Mouse (Mus musculus) liver, embryonic 11.5 days (tissue): ENCODE results near the gene Cnga3. TPM values are rescaled to one million over a fixed set of nuclear protein-coding genes. Genes with fewer than 3 reads are reported as not detected.

Experiments
- ATAC-seq: fragments of 200-750 bp; cut with Nextera tagmentation; replicated peaks from 2 replicates; pipeline ENCODE4 v1.8.0; 2017; ENCODE audit warnings: moderate number of reproducible peaks, mild to moderate bottlenecking, moderate TSS enrichment, moderate library complexity; ENCODE audit not compliant: low FRiP score
- DNase-seq: peaks from one replicate; pipeline ENCODE4 v3.0.0-alpha.2; 2017; ENCODE audit warnings: low spot score
- H3K27ac ChIP-seq: fragments of 300-500 bp; sonication (generic); 2 replicates; pipeline ENCODE4 v1.5.1; 2014; ENCODE audit warnings: mild to moderate bottlenecking, low read depth, low read length, control low read depth
- H3K27me3 ChIP-seq: fragments of 300-500 bp; sonication (generic); replicated peaks from 2 replicates; pipeline ENCODE4 v1.6.1; 2014; ENCODE audit warnings: low read length, mixed read lengths; ENCODE audit not compliant: control insufficient read depth, insufficient read depth
- H3K36me3 ChIP-seq: fragments of 300-500 bp; sonication (generic); 2 replicates; pipeline ENCODE4 v1.6.1; 2014; ENCODE audit warnings: mild to moderate bottlenecking, low read length, moderate library complexity, mixed read lengths; ENCODE audit not compliant: control insufficient read depth, insufficient read depth
- H3K4me1 ChIP-seq: fragments of 300-500 bp; sonication (generic); replicated peaks from 2 replicates; pipeline ENCODE4 v1.6.1; 2014; ENCODE audit warnings: low read length, mixed read lengths; ENCODE audit not compliant: control insufficient read depth, insufficient read depth
- H3K4me2 ChIP-seq: fragments of 300-500 bp; sonication (generic); 2 replicates; pipeline ENCODE4 v1.6.1; 2014; ENCODE audit warnings: mild to moderate bottlenecking, control low read depth, moderate library complexity
- H3K4me3 ChIP-seq: fragments of 300-500 bp; sonication (generic); 2 replicates; pipeline ENCODE4 v1.5.1; 2014; ENCODE audit warnings: low read depth, low read length, control low read depth
- H3K9ac ChIP-seq: fragments of 300-500 bp; sonication (generic); 2 replicates; pipeline ENCODE4 v1.6.1; 2014; ENCODE audit warnings: low read depth, low read length, control low read depth
- H3K9me3 ChIP-seq: fragments of 300-500 bp; sonication (generic); 2 replicates; pipeline ENCODE4 v1.6.1; 2016; ENCODE audit warnings: low read length, inconsistent platforms, mixed read lengths; ENCODE audit not compliant: control insufficient read depth
- WGBS: fragments of 180-500 bp; shearing (Covaris S2); extraction: QIAGEN DNeasy Blood & Tissue Kit; methylation state at CpG from one replicate; pipeline ENCODE4 v1.1.7; 2014; 5-methylcytosine and 5-hydroxymethylcytosine counted together
- polyA plus RNA-seq: library from polyadenylated mRNA; unstranded; fragments of >200 nt; fragmentation: Nextera tagmentation; extraction: Ambion mirVana; gene quantifications from 2 replicates; pipeline ENCODE4 v1.2.1, GENCODE M21; 2014

The Cnga3 gene
- polyA plus RNA-seq, 1 experiment from 2014 or later, result not detected

- H3K4me2 ChIP-seq, result no peak overlapping the region
- H3K27me3 ChIP-seq, result no peaks in the 10 kb centered on the region
- no peaks in the 10 kb centered on the region for H3K9me3 ChIP-seq
- WGBS, result 88% methylated on average over 2 of the region's 2 CpGs
- H3K4me3 ChIP-seq, result no peak overlapping the region
- no peaks in the 10 kb centered on the region for H3K4me1 ChIP-seq
- no peak for DNase-seq
- no peak overlapping the region for H3K9ac ChIP-seq
- no peaks in the 10 kb centered on the region for H3K36me3 ChIP-seq
- H3K27ac ChIP-seq, result no peak overlapping the region
- no peak for ATAC-seq
These were observed 32.2 kb downstream of the Cnga3 start for GRCm38 (mm10) chr1:37246476-37246875.

DNA sequence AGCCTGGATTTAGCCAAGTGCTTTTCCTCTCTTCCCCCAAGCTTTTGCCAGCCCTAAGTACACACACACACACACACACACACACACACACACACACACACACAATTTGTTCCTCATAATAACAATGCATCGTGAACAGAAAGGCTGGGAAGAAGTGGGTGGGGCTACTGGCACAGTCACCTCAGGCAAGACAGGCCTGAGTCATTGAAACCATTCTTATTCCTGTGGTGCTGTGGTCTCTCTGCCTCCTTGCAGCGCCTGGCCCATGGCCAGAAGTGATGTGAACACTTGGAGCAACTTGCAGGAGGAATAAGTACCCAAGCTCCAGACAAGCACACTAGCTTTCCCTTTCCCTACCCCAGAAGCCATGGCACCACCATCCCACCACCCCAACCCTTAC is 34.2 kb downstream of the Cnga3 start:
- Histone ChIP-seq H3K9me3 (no peaks in the 10 kb centered on the region), H3K36me3 (no peaks in the 10 kb centered on the region), H3K4me2 (no peak overlapping the region), H3K9ac (no peak overlapping the region), H3K4me3 (no peak overlapping the region), H3K4me1 (no peaks in the 10 kb centered on the region), H3K27ac (no peak overlapping the region), H3K27me3 (no peaks in the 10 kb centered on the region)
- ATAC-seq, result no peak
- WGBS, result 31% methylated on average over 2 of the region's 2 CpGs
- DNase-seq, result no peak

- Histone ChIP-seq H3K4me2 (no peak overlapping the region), H3K9me3 (no peaks in the 10 kb centered on the region), H3K27me3 (no peaks in the 10 kb centered on the region), H3K9ac (no peak overlapping the region), H3K27ac (no peak overlapping the region), H3K4me3 (no peak overlapping the region), H3K4me1 (no peaks in the 10 kb centered on the region), H3K36me3 (no peaks in the 10 kb centered on the region)
- WGBS, result 40% methylated on average over 5 of the region's 5 CpGs
- ATAC-seq (no peak), DNase-seq (peak; percentile 55)
These were observed 36.5 kb downstream of the Cnga3 start for GRCm38 (mm10) chr1:37250643-37251310.

- Histone ChIP-seq H3K36me3 (no peaks in the 10 kb centered on the region), H3K4me2 (no peak overlapping the region), H3K4me1 (no peaks in the 10 kb centered on the region), H3K27ac (no peak overlapping the region), H3K9ac (no peak overlapping the region), H3K4me3 (no peak overlapping the region), H3K27me3 (no peaks in the 10 kb centered on the region), H3K9me3 (no peaks in the 10 kb centered on the region)
- ATAC-seq (no peak), DNase-seq (no peak)
- WGBS, result 85% methylated on average over 2 of the region's 2 CpGs
These were observed 44.2 kb downstream of the Cnga3 start for GRCm38 (mm10) chr1:37258443-37258842.

DNA sequence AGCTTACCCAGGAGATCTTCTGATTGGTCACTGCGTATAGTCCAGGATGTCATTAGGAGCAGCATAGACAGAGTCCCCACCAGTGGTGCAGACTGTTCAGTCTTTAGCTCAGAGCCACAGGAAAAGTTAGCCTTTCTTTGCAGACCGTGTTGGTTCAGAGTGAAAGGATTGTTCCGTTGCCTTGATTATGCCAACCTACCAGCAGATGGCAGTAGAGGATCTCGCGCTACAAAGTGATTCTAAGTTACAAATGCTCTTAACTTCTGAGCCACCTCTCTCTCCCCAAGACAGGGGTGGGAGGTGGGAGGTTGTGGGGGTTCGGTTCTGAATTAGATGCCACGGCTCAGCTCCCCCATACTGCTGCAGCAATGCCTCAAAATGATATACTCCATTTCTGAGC is 58.2 kb downstream of the Cnga3 start:
- no peaks in the 10 kb centered on the region for H3K27me3 ChIP-seq
- no peak for ATAC-seq
- no peaks in the 10 kb centered on the region for H3K36me3 ChIP-seq
- no peaks in the 10 kb centered on the region for H3K9me3 ChIP-seq
- H3K4me1 ChIP-seq, result no peaks in the 10 kb centered on the region
- no peak overlapping the region for H3K9ac ChIP-seq
- H3K27ac ChIP-seq, result no peak overlapping the region
- DNase-seq, result peak; percentile 48
- no peak overlapping the region for H3K4me3 ChIP-seq
- 6% methylated on average over 7 of the region's 7 CpGs for WGBS
- H3K4me2 ChIP-seq, result no peak overlapping the region

DNA sequence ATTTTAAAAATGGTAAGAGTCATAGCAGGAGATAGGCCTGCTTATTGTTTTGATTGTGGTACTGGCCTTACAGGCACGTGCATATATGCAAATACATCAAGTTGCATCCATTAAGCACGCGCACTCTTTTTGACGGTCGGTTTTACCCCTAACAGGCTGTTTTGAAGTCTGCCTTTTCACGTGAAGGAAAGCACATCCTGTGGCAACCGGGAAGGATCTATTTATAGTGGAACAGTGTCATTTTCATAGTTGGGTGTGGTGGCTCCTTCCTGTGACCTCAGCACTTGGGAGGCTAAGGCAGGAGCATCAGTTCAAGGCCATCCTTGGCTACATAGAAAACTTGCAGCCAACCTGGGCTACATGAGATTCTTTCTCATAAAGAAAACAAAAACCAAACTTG is 72.3 kb downstream of the Cnga3 start:
- Histone ChIP-seq H3K36me3 (no peaks in the 10 kb centered on the region), H3K4me3 (no peak overlapping the region), H3K4me2 (no peak overlapping the region), H3K9me3 (no peaks in the 10 kb centered on the region; the same call in 1 of the 2 replicates), H3K27ac (no peak overlapping the region), H3K4me1 (no peaks in the 10 kb centered on the region), H3K9ac (no peak overlapping the region), H3K27me3 (no peaks in the 10 kb centered on the region)
- DNase-seq (no peak), ATAC-seq (no peak)
- 70% methylated on average over 7 of the region's 7 CpGs for WGBS

DNA sequence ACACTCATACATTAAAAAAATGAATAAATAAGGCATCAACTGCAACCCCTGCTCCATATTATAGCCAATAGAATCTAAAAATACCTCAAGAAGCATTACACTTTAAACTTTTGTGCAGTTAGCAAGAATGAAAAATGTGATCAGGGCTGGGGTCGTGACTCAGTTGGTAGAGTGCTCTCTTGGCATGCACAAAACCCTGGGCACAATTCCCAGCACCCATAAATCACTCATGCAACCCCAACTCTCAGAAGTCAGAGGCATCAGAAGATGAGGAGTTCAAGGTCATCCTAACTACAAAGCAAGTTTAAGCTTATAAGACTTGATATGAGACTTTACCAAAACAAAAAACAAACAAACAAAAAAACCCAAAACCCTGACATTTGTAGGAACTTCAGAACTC is 73.5 kb downstream of the Cnga3 start:
- Histone ChIP-seq H3K9ac (no peak overlapping the region), H3K27me3 (no peaks in the 10 kb centered on the region), H3K4me1 (no peaks in the 10 kb centered on the region), H3K9me3 (no peaks in the 10 kb centered on the region; the same call in 1 of the 2 replicates), H3K36me3 (no peaks in the 10 kb centered on the region), H3K4me2 (no peak overlapping the region), H3K27ac (no peak overlapping the region), H3K4me3 (no peak overlapping the region)
- DNase-seq (no peak), ATAC-seq (no peak)
- WGBS, result 91% methylated on average over 1 of the region's 1 CpGs

DNA sequence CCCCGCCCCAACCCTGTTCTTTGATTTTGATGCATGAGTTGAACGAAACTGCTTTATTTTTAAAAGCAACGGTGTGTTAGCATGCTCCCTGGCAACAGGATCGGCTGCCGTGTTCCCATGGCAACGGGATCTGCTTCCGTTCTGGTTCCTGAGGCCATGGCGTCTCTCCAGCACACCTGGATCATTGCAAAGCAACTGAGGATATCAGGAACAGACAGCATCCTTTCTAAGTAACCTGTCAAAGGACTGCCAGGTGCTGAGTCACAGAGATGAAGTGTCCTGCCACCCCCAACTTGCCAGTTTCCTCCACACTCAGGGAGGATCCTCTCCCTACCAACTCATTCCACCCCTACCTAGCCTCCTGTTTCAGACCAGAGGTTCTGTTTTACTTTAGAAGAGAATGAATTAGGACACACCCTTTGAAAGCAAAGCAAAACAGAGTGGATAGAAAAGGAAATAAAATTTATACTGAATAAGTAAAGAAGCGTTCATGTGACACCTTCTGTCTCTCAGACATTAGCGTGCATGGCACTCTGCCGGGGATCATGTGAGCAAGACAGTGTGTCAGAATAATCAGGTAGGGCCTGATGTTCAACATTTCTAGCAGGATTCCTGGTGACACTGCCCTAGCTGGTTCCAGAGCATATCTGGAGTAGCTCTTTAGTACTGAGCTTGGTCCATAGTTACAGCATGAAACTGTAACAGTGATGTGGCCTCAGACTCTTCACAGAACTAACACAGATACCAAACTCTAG is 74.1 kb downstream of the Cnga3 start:
- DNase-seq (no peak), ATAC-seq (no peak)
- no peak overlapping the region for H3K27ac ChIP-seq
- H3K4me1 ChIP-seq, result no peaks in the 10 kb centered on the region
- no peaks in the 10 kb centered on the region for H3K36me3 ChIP-seq
- no peaks in the 10 kb centered on the region; the same call in 1 of the 2 replicates for H3K9me3 ChIP-seq
- H3K4me2 ChIP-seq, result no peak overlapping the region
- WGBS, result 81% methylated on average over 11 of the region's 11 CpGs
- no peak overlapping the region for H3K4me3 ChIP-seq
- no peak overlapping the region for H3K9ac ChIP-seq
- no peaks in the 10 kb centered on the region for H3K27me3 ChIP-seq

DNA sequence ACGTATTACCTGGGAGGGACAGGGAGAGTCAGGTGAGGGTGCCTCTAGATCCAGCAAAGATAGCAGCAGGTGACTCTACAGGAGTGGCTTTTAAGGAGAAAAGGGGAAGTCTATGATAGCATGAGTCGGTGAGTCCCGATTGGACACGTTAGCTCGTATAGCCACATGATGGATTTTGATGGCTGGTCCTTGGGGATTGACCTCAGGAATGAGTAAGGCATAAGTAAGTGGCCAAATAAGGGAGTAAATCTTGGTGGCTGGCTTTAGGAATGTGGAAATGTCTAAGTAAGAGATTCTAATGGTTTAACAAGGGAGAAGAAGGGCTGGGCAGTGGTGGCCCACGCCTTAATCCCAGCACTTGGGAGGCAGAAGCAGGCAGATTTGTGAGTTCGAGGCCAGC is 74.7 kb downstream of the Cnga3 start:
- no peaks in the 10 kb centered on the region for H3K9me3 ChIP-seq
- 76% methylated on average over 7 of the region's 7 CpGs for WGBS
- no peak overlapping the region for H3K4me2 ChIP-seq
- no peaks in the 10 kb centered on the region for H3K27me3 ChIP-seq
- H3K9ac ChIP-seq, result no peak overlapping the region
- H3K4me1 ChIP-seq, result no peaks in the 10 kb centered on the region
- no peak overlapping the region for H3K27ac ChIP-seq
- DNase-seq, result no peak
- H3K4me3 ChIP-seq, result no peak overlapping the region
- H3K36me3 ChIP-seq, result no peaks in the 10 kb centered on the region
- ATAC-seq, result no peak
